Mouse (Mus musculus): ENCODE data around the gene Gm5725. TPM values are rescaled to one million over a fixed set of nuclear protein-coding genes. Genes with fewer than 3 reads are reported as not detected.
"Not testable (repeated sequence)": the region's sequence is repeated elsewhere in the genome, so short reads cannot be mapped to it uniquely, and the experiment has no call there.

Gm5725 gene
- polyA plus RNA-seq (2015; fragmentation: Nextera tagmentation; extraction: Ambion mirVana) = not detected in 2 replicates

GRCm38 (mm10) chr7:21844167-21844566 is at the start of gene Gm5725:
Gene Gm5725, minus strand, starts transcription at chr7:21844267.
- H3K9me3 ChIP-seq; H3K36me3 ChIP-seq; H3K4me3 ChIP-seq; H3K4me2 ChIP-seq; H3K4me1 ChIP-seq; ATAC-seq (ENCODE audit: borderline replicate concordance, extremely low read depth, low FRiP score, low TSS enrichment); H3K27ac ChIP-seq; H3K27me3 ChIP-seq; H3K9ac ChIP-seq: not testable (repeated sequence)
- no CpG with 5 or more reads among the region's 1 CpGs for WGBS

GRCm38 (mm10) chr7:21832051-21832450 is 12.0 kb downstream of the Gm5725 start, which contains the start of gene Vmn1r135:
Gene Vmn1r135, plus strand, starts transcription at chr7:21832351.
- H3K9ac ChIP-seq; H3K36me3 ChIP-seq; H3K27me3 ChIP-seq; ATAC-seq (ENCODE audit: borderline replicate concordance, extremely low read depth, low FRiP score, low TSS enrichment); H3K9me3 ChIP-seq; H3K27ac ChIP-seq; H3K4me3 ChIP-seq; H3K4me1 ChIP-seq; H3K4me2 ChIP-seq: not testable (repeated sequence)
- WGBS = no CpG with 5 or more reads among the region's 1 CpGs

GRCm38 (mm10) chr7:21796628-21797027 is 47.4 kb downstream of the Gm5725 start, which contains the start of gene Gm4177:
Gene Gm4177, minus strand, starts transcription at chr7:21796728.
- no CpG with 5 or more reads among the region's 3 CpGs for WGBS
- H3K4me2 ChIP-seq, H3K9ac ChIP-seq: not testable (repeated sequence)

More at GRCm38 (mm10) chr7:21796628-21797027, 47.4 kb downstream of the Gm5725 start, which contains the start of gene Gm4177:
- not testable (repeated sequence) for H3K36me3 ChIP-seq; ATAC-seq (ENCODE audit: borderline replicate concordance, extremely low read depth, low FRiP score, low TSS enrichment); H3K9me3 ChIP-seq; H3K4me1 ChIP-seq; H3K4me3 ChIP-seq; H3K27me3 ChIP-seq; H3K27ac ChIP-seq

Other genes with a start within 250 kb of the Gm5725 start
- gene Vmn1r132, start 230.2 kb downstream of the Gm5725 start, polyA plus RNA-seq (2015; fragmentation: Nextera tagmentation; extraction: Ambion mirVana) = not detected in 2 replicates
- gene Gm4175, start 82.8 kb downstream of the Gm5725 start, polyA plus RNA-seq (2015; fragmentation: Nextera tagmentation; extraction: Ambion mirVana) = not detected in 2 replicates
- gene Gm4177, start 47.5 kb downstream of the Gm5725 start, polyA plus RNA-seq (2015; fragmentation: Nextera tagmentation; extraction: Ambion mirVana) = not detected in 2 replicates
- not detected in 2 replicates for gene Vmn1r135, start 11.9 kb downstream of the Gm5725 start, polyA plus RNA-seq (2015; fragmentation: Nextera tagmentation; extraction: Ambion mirVana)
- gene Gm5891, start 77.0 kb upstream of the Gm5725 start, polyA plus RNA-seq (2015; fragmentation: Nextera tagmentation; extraction: Ambion mirVana) = not detected in 2 replicates
- gene Vmn1r137, start 150.3 kb upstream of the Gm5725 start, polyA plus RNA-seq (2015; fragmentation: Nextera tagmentation; extraction: Ambion mirVana) = not detected in 2 replicates
- not detected in 2 replicates for gene Vmn1r138, start 184.6 kb upstream of the Gm5725 start, polyA plus RNA-seq (2015; fragmentation: Nextera tagmentation; extraction: Ambion mirVana)
- gene Gm6176, start 212.0 kb upstream of the Gm5725 start, polyA plus RNA-seq (2015; fragmentation: Nextera tagmentation; extraction: Ambion mirVana) = not detected in 2 replicates
- not detected in 2 replicates for gene Vmn1r139, start 224.8 kb upstream of the Gm5725 start, polyA plus RNA-seq (2015; fragmentation: Nextera tagmentation; extraction: Ambion mirVana)